Mouse (Mus musculus) megakaryocyte-erythroid progenitor cell, adult 5-6 weeks (primary cell): ENCODE data around the gene Cpne5. TPM values are rescaled to one million over a fixed set of nuclear protein-coding genes. Genes with fewer than 3 reads are reported as not detected.
"Not testable (repeated sequence)": the region's sequence is repeated elsewhere in the genome, so short reads cannot be mapped to it uniquely, and the experiment has no call there.

ENCODE experiments used
- ATAC-seq: replicated peaks from 2 replicates; pipeline ENCODE4 v1.8.0; 2016; ENCODE audit warnings: mild to moderate bottlenecking, inconsistent platforms; ENCODE audit not compliant: severe bottlenecking, poor library complexity, low FRiP score, low TSS enrichment
- total RNA-seq, 2 experiments: library from RNA; stranded (forward) in 1 of 2; stranded (reverse) in 1 of 2; fragments of 200-1000, 215-1000 nt in 1 of 2; fragments of >200 nt in 1 of 2; fragmentation: Nextera tagmentation in 1 of 2; gene quantifications; 2 replicates each; pipeline ENCODE4 v1.2.3; 2014 to 2017

The Cpne5 gene
- total RNA-seq (2014; fragmentation: Nextera tagmentation): 0.17 TPM in 1 of 2 replicates, not detected in the other
- 0.38 TPM in 1 of 2 replicates, not detected in the other for total RNA-seq (2017)

GRCm38 (mm10) chr17:29237772-29238420 lies at the start of gene Cpne5:
TSS of gene Cpne5 (minus strand) at chr17:29238167.
- no peak for ATAC-seq

- no peak for ATAC-seq
Observed at GRCm38 (mm10) chr17:29282216-29282952, 44.4 kb upstream of the Cpne5 start.

- ATAC-seq: no peak
Observed at GRCm38 (mm10) chr17:29281541-29281940, 43.6 kb upstream of the Cpne5 start.

GRCm38 (mm10) chr17:29280422-29280821 lies 42.5 kb upstream of the Cpne5 start:
- no peak for ATAC-seq

DNA sequence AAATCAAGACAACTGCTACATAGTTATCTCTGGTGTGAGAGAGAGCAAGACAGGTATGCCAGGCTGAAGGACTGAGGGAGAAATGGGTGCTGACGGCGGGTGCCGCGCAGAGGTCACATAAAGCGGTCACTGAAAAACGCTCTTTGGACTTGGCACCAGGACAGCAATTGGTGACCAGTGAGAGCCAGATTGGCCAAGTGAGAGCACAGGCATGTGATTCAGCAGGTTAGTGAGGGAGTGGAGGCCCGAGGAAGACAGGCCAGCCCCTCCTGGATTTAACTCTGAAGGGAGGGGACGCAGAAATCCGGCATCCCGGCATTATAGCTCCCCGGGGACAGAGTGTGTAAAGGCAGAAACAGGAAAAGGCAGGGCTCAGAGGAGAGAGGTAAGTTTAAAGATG lies 35.9 kb upstream of the Cpne5 start:
- no peak for ATAC-seq

GRCm38 (mm10) chr17:29273156-29273555 lies 35.2 kb upstream of the Cpne5 start:
- no peak for ATAC-seq

GRCm38 (mm10) chr17:29270148-29270698 lies 32.3 kb upstream of the Cpne5 start:
- no peak for ATAC-seq

GRCm38 (mm10) chr17:29269349-29269706 lies 31.4 kb upstream of the Cpne5 start:
- ATAC-seq: no peak

DNA sequence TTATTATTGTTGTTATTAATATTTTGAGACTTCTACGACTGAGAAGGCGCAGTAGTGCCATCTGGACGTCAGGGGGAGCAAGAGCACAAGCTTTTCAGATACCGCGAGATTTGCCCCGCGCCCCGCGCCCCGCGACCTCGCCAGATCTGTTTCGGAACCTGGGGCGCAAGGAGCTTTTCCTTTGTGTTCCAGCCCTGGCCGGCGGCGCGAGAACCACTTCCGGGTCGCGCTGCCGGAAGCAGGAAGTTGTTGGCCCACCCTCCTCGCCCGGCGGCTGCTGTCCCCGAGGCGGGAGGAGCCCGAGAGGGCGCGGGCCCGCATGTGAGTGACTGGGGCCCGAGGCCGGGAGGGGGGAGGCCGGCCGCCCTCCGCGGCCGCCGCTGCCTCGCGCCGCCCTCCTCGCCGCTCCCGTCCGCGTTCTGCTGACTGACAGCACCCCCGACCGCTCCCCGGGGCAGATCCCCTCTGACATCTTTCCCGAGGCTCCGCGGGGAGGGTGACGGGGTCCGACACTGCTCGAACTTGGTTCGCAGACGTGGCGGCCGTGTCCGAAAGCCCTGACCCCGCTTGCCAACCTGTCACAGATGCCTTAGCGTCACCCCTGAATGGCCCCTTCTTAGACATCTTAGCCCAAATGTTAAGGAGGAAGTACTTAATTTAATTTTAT lies 30.8 kb upstream of the Cpne5 start, which contains the start of gene BC004004:
Gene BC004004 (plus strand): TSS at position 107 of the 667 bp plus-strand sequence.
- peak; percentile 91 for ATAC-seq

DNA sequence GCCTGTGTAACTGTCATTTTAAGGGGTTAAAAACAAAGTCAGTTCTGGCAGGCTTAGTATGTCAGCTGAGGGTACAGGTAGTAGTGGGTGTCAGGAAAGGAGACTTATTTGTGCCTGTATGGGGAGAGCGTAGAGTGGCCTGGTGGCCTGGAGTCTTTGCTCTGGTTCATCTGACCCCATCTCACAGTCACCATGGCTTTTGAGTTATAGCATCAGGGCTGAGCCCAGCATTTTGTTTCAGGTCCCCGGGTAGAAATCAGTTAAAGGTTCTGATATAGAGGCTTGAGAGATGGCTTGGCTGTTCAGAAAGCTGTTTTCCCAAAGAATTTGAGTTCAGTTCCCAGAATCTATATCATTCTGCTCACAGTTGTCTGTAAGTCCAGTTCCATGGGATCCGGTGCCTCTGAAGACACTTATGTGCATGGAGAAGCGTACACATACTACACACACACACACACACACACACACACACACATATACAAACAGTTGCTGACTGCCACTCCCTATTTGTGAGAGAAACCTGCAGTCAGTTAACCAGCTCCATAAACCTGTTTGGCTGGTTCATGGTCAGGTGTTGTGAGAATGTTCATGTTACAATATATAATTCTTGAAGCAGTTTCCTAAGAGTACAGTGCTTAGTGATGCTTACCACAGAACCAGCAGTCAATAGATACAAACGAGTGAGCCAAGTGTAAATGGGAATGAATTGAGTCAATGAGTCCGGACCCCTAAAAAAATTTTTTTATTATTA lies 30.1 kb upstream of the Cpne5 start:
- ATAC-seq: no peak

DNA sequence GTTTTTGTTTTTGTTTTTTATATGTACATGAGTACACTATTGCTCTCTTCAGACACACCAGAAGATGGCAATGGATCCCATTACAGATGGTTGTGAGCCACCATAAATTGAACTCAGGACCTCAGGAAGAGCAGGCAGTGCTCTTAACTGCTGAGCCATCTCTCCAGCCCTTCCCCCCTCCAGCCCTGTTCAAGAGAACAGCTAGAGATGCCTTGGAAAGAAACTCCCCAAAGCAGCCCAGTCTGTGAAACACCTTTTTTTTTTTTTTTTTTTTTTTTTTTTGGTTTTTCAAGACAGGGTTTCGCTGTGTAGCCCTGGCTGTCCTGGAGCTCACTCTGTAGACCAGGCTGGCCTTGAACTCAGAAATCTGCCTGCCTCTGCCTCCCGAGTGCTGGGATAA lies 29.1 kb upstream of the Cpne5 start:
- ATAC-seq: not testable (repeated sequence)

DNA sequence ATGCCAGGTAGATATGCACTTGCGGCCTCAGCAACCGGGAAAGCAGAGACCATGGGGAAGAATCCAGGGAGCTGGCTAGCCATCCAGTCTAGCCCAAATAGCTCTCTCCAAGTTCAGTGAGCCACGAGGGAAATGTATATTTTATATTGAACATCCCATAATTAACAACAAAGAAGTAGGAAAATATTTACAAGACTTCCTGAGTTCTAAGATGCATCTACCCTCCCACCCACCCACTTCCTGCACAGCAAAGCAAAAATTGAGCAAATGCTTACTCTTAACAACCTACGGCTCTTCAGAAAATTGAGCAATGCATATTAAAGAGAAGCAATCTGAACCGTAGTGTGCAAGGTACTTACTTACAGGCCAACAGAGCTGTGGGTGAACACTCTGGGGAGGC lies 26.8 kb upstream of the Cpne5 start:
- ATAC-seq: no peak

- peak; percentile 64 for ATAC-seq
Observed at GRCm38 (mm10) chr17:29263840-29264633, 26.1 kb upstream of the Cpne5 start, which contains the start of gene Ppil1. TSS of gene Ppil1 (minus strand) at chr17:29264186.

DNA sequence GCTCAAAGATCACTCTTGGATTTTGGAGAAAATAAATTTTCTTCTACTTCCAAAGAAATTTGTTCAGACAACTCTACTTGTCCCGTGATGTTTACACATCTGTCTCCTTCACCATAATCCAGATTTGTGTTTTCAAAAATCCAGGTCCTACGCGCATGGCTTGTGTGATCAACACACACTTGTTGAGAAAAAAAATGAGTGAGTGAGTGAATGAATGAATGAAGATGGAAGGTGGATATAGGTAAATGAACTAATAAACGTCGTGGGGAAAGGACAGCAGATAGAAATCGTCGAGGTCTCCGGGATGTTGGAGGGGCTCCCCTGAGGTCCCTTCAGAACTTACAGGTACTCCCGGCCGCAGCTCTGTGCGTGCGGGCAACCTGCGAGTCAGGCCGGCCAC lies 25.4 kb upstream of the Cpne5 start:
- peak; percentile 2; the same call in 1 of the 2 replicates for ATAC-seq

- ATAC-seq: no peak
Observed at GRCm38 (mm10) chr17:29262259-29262649, 24.3 kb upstream of the Cpne5 start.

- ATAC-seq: no peak
Observed at GRCm38 (mm10) chr17:29261603-29262258, 23.8 kb upstream of the Cpne5 start.

- no peak for ATAC-seq
Observed at GRCm38 (mm10) chr17:29260501-29260900, 22.5 kb upstream of the Cpne5 start.

- peak; percentile 62 for ATAC-seq
Observed at GRCm38 (mm10) chr17:29259489-29259888, 21.5 kb upstream of the Cpne5 start.
